Mouse (Mus musculus): Measurements from ENCODE around the gene Olfr352. TPM values are rescaled to one million over a fixed set of nuclear protein-coding genes. Genes with fewer than 3 reads are reported as not detected.

Olfr352 gene
- polyA plus RNA-seq, 1 experiment: not detected

Other genes starting within 250 kb of the Olfr352 start
- gene Olfr345, start 228.4 kb upstream of the Olfr352 start, polyA plus RNA-seq (2012; fragmentation: generic; extraction: Trizol): not detected
- not detected for gene Olfr346, start 182.7 kb upstream of the Olfr352 start, polyA plus RNA-seq (2012; fragmentation: generic; extraction: Trizol)
- gene Olfr347, start 136.6 kb upstream of the Olfr352 start, polyA plus RNA-seq (2012; fragmentation: generic; extraction: Trizol): not detected
- not detected for gene Olfr348, start 84.2 kb upstream of the Olfr352 start, polyA plus RNA-seq (2012; fragmentation: generic; extraction: Trizol)
- gene Olfr50, start 77.9 kb upstream of the Olfr352 start, polyA plus RNA-seq (2012; fragmentation: generic; extraction: Trizol): not detected
- gene Olfr3, start 51.4 kb upstream of the Olfr352 start, polyA plus RNA-seq (2012; fragmentation: generic; extraction: Trizol): not detected
- gene Olfr350, start 22.1 kb upstream of the Olfr352 start, polyA plus RNA-seq (2012; fragmentation: generic; extraction: Trizol): not detected
- gene Olfr351, start 5.8 kb upstream of the Olfr352 start, polyA plus RNA-seq (2012; fragmentation: generic; extraction: Trizol): not detected
- not detected for gene Olfr353, start 24.5 kb downstream of the Olfr352 start, polyA plus RNA-seq (2012; fragmentation: generic; extraction: Trizol)
- gene Olfr354, start 37.2 kb downstream of the Olfr352 start, polyA plus RNA-seq (2012; fragmentation: generic; extraction: Trizol): not detected
- gene Olfr355, start 60.4 kb downstream of the Olfr352 start, polyA plus RNA-seq (2012; fragmentation: generic; extraction: Trizol): not detected
- not detected for gene Olfr356, start 68.7 kb downstream of the Olfr352 start, polyA plus RNA-seq (2012; fragmentation: generic; extraction: Trizol)
- gene Olfr357, start 125.4 kb downstream of the Olfr352 start, polyA plus RNA-seq (2012; fragmentation: generic; extraction: Trizol): not detected
- not detected for gene Olfr358, start 140.9 kb downstream of the Olfr352 start, polyA plus RNA-seq (2012; fragmentation: generic; extraction: Trizol)
- not detected for gene Olfr360, start 197.3 kb downstream of the Olfr352 start, polyA plus RNA-seq (2012; fragmentation: generic; extraction: Trizol)
- not detected for gene Olfr361, start 220.8 kb downstream of the Olfr352 start, polyA plus RNA-seq (2012; fragmentation: generic; extraction: Trizol)
- not detected for gene Olfr362, start 249.4 kb downstream of the Olfr352 start, polyA plus RNA-seq (2012; fragmentation: generic; extraction: Trizol)